Mouse (Mus musculus) intestine, postnatal 0 days (tissue): Measurements from ENCODE around the gene 2010109A12Rik. TPM values are rescaled to one million over a fixed set of nuclear protein-coding genes. Genes with fewer than 3 reads are reported as not detected.

Experiments used
- ATAC-seq: fragments of 200-750 bp; cut with Nextera tagmentation; 2 replicates; pipeline ENCODE4 v1.8.0; 2017; ENCODE audit warnings: mild to moderate bottlenecking, moderate TSS enrichment, moderate library complexity
- H3K27ac ChIP-seq: fragments of 300-500 bp; sonication (generic); 2 replicates; pipeline ENCODE4 v1.5.1; 2014; ENCODE audit warnings: mild to moderate bottlenecking, low read depth, low read length, moderate library complexity
- H3K27me3 ChIP-seq: fragments of 300-500 bp; sonication (generic); replicated peaks from 2 replicates; pipeline ENCODE4 v1.6.1; 2014; ENCODE audit warnings: low read length, mixed read lengths; ENCODE audit not compliant: control insufficient read depth, insufficient read depth
- H3K36me3 ChIP-seq: fragments of 300-500 bp; sonication (generic); 2 replicates; pipeline ENCODE4 v1.6.1; 2014; ENCODE audit warnings: mild to moderate bottlenecking, moderate library complexity; ENCODE audit not compliant: control insufficient read depth, insufficient read depth
- H3K4me1 ChIP-seq: fragments of 300-500 bp; sonication (generic); replicated peaks from 2 replicates; pipeline ENCODE4 v1.6.1; 2014; ENCODE audit warnings: antibody characterized with exemption, low read length, mixed read lengths; ENCODE audit not compliant: control insufficient read depth, insufficient read depth
- H3K4me2 ChIP-seq: fragments of 300-500 bp; sonication (generic); replicated peaks from 2 replicates; pipeline ENCODE4 v1.6.1; 2014; ENCODE audit warnings: low read depth, mild to moderate bottlenecking, moderate library complexity
- H3K4me3 ChIP-seq: fragments of 300-500 bp; sonication (generic); 2 replicates; pipeline ENCODE4 v1.5.1; 2014; ENCODE audit warnings: low read depth, low read length
- H3K9ac ChIP-seq: fragments of 300-500 bp; sonication (generic); 2 replicates; pipeline ENCODE4 v1.6.1; 2014; ENCODE audit warnings: mild to moderate bottlenecking, low read depth, low read length
- H3K9me3 ChIP-seq: fragments of 300-500 bp; sonication (generic); 2 replicates; pipeline ENCODE4 v1.6.1; 2016; ENCODE audit warnings: mixed run types; ENCODE audit not compliant: control insufficient read depth
- CTCF ChIP-seq: sonication (generic); IDR thresholded peaks from 2 replicates; pipeline ENCODE4 v1.5.1; 2016; ENCODE audit warnings: low read depth, mild to moderate bottlenecking, control low read depth, antibody characterized with exemption, moderate library complexity
- whole genome bisulfite sequencing: fragments of 180-500 bp; shearing (Covaris S2); extraction: QIAGEN DNeasy Blood & Tissue Kit; methylation state at CpG from one replicate; pipeline ENCODE4 v1.1.7; 2014; 5-methylcytosine and 5-hydroxymethylcytosine counted together
- polyA plus RNA-seq: library from polyadenylated mRNA; unstranded; fragments of >200 nt; fragmentation: Nextera tagmentation; extraction: Ambion mirVana; gene quantifications from 2 replicates; pipeline ENCODE4 v1.2.1, GENCODE M21; 2015

2010109A12Rik gene
- polyA plus RNA-seq, 1 experiment from 2014 or later = 1.3 TPM

GRCm38 (mm10) chr5:93234605-93235004 lies 28.3 kb downstream of the 2010109A12Rik start:
- ATAC-seq = no peak
- H3K36me3 ChIP-seq = no peaks in the 10 kb centered on the region
- H3K4me2 ChIP-seq = no peak overlapping the region
- H3K9ac ChIP-seq = no peak overlapping the region
- no peak overlapping the region for H3K27ac ChIP-seq
- H3K27me3 ChIP-seq = no peaks in the 10 kb centered on the region
- no peak for TF ChIP-seq CTCF
- no peak overlapping the region for H3K4me3 ChIP-seq
- H3K4me1 ChIP-seq = no peaks in the 10 kb centered on the region
- 80% methylated on average over 2 of the region's 2 CpGs for WGBS
- H3K9me3 ChIP-seq = no peaks in the 10 kb centered on the region

GRCm38 (mm10) chr5:93235888-93236287 lies 29.6 kb downstream of the 2010109A12Rik start:
- 91% methylated on average over 3 of the region's 3 CpGs for WGBS
- ATAC-seq = no peak
- no peaks in the 10 kb centered on the region for H3K4me1 ChIP-seq
- no peak for TF ChIP-seq CTCF
- no peaks in the 10 kb centered on the region for H3K27me3 ChIP-seq
- H3K9me3 ChIP-seq = no peaks in the 10 kb centered on the region
- no peak overlapping the region for H3K4me2 ChIP-seq
- H3K9ac ChIP-seq = no peak overlapping the region
- H3K4me3 ChIP-seq = no peak overlapping the region
- H3K36me3 ChIP-seq = no peaks in the 10 kb centered on the region
- no peak overlapping the region for H3K27ac ChIP-seq

- H3K27me3 ChIP-seq = no peaks in the 10 kb centered on the region
- WGBS = 79% methylated on average over 4 of the region's 4 CpGs
- no peak overlapping the region for H3K4me3 ChIP-seq
- TF ChIP-seq CTCF = no peak
- H3K4me1 ChIP-seq = no peaks in the 10 kb centered on the region
- no peaks in the 10 kb centered on the region for H3K9me3 ChIP-seq
- no peak overlapping the region for H3K27ac ChIP-seq
- no peaks in the 10 kb centered on the region for H3K36me3 ChIP-seq
- H3K4me2 ChIP-seq = no peak overlapping the region
- H3K9ac ChIP-seq = no peak overlapping the region
- no peak for ATAC-seq
Observed at GRCm38 (mm10) chr5:93236541-93236940, 30.2 kb downstream of the 2010109A12Rik start.

GRCm38 (mm10) chr5:93239590-93240544 lies 33.5 kb downstream of the 2010109A12Rik start:
- H3K9ac ChIP-seq = no peak overlapping the region
- 74% methylated on average over 8 of the region's 8 CpGs for WGBS
- no peaks in the 10 kb centered on the region for H3K9me3 ChIP-seq
- TF ChIP-seq CTCF = no peak
- H3K27me3 ChIP-seq = no peaks in the 10 kb centered on the region
- no peaks in the 10 kb centered on the region for H3K36me3 ChIP-seq
- no peaks in the 10 kb centered on the region for H3K4me1 ChIP-seq
- no peak overlapping the region for H3K4me2 ChIP-seq
- no peak overlapping the region for H3K4me3 ChIP-seq
- H3K27ac ChIP-seq = no peak overlapping the region
- no peak for ATAC-seq

- no peaks in the 10 kb centered on the region for H3K27me3 ChIP-seq
- ATAC-seq = no peak
- no peak for TF ChIP-seq CTCF
- H3K27ac ChIP-seq = no peak overlapping the region
- 80% methylated on average over 2 of the region's 2 CpGs for WGBS
- H3K36me3 ChIP-seq = no peaks in the 10 kb centered on the region
- H3K4me1 ChIP-seq = no peaks in the 10 kb centered on the region
- no peak overlapping the region for H3K4me2 ChIP-seq
- H3K9ac ChIP-seq = no peak overlapping the region
- H3K4me3 ChIP-seq = no peak overlapping the region
- no peaks in the 10 kb centered on the region for H3K9me3 ChIP-seq
Observed at GRCm38 (mm10) chr5:93245280-93245679, 39.0 kb downstream of the 2010109A12Rik start.

GRCm38 (mm10) chr5:93249940-93250578 lies 43.7 kb downstream of the 2010109A12Rik start:
- WGBS = 52% methylated on average over 6 of the region's 6 CpGs
- no peak overlapping the region for H3K27ac ChIP-seq
- H3K9ac ChIP-seq = no peak overlapping the region
- no peak overlapping the region for H3K4me3 ChIP-seq
- no peaks in the 10 kb centered on the region for H3K4me1 ChIP-seq
- H3K36me3 ChIP-seq = no peaks in the 10 kb centered on the region
- ATAC-seq = no peak
- H3K9me3 ChIP-seq = no peaks in the 10 kb centered on the region
- H3K27me3 ChIP-seq = no peaks in the 10 kb centered on the region
- no peak overlapping the region for H3K4me2 ChIP-seq
- no peak for TF ChIP-seq CTCF
